Mouse (Mus musculus) layer of hippocampus, adult 18-20 months (tissue): Measurements from ENCODE around the gene Metrnl. TPM values are rescaled to one million over a fixed set of nuclear protein-coding genes. Genes with fewer than 3 reads are reported as not detected.

Experiments used
- DNase-seq, 2 experiments: peaks; one replicate each; pipeline ENCODE4 v3.0.0; 2022; ENCODE audit warnings: low spot score in 2 of 2
- total RNA-seq, 2 experiments: library from RNA; stranded (reverse); gene quantifications; 2 replicates each; pipeline ENCODE4 v1.2.3; 2021

Gene Metrnl
- total RNA-seq, 2 experiments from 2014 or later: 11.0 to 12.5 TPM

GRCm38 (mm10) chr11:121685491-121686001, 15.8 kb upstream of the Metrnl start:
- DNase-seq: no peak

- DNase-seq: no peak
Measured at GRCm38 (mm10) chr11:121686091-121686490, 15.3 kb upstream of the Metrnl start.

GRCm38 (mm10) chr11:121686674-121687073, 14.7 kb upstream of the Metrnl start:
- DNase-seq: no peak

- no peak for DNase-seq
Measured at GRCm38 (mm10) chr11:121688024-121688423, 13.3 kb upstream of the Metrnl start.

- no peak for DNase-seq
Measured at GRCm38 (mm10) chr11:121695304-121696064, 5.9 kb upstream of the Metrnl start.

- no peak for DNase-seq
Measured at GRCm38 (mm10) chr11:121697271-121697670, 4.1 kb upstream of the Metrnl start.

GRCm38 (mm10) chr11:121698381-121698955, 2.9 kb upstream of the Metrnl start:
- no peak for DNase-seq

GRCm38 (mm10) chr11:121702111-121702894, 959 bp downstream of the Metrnl start:
- peak; percentile 70 to 81 for DNase-seq

GRCm38 (mm10) chr11:121702895-121703618, 1.7 kb downstream of the Metrnl start:
- DNase-seq: peak; percentile 11 to 38

- peak; percentile 4 to 20 for DNase-seq
Measured at GRCm38 (mm10) chr11:121703619-121704215, 2.4 kb downstream of the Metrnl start.

- peak in 1 of 2 experiments; percentile 14 for DNase-seq
Measured at GRCm38 (mm10) chr11:121706521-121707005, 5.2 kb downstream of the Metrnl start.

GRCm38 (mm10) chr11:121709278-121709677, 7.9 kb downstream of the Metrnl start:
- DNase-seq: no peak

- no peak for DNase-seq
Measured at GRCm38 (mm10) chr11:121710245-121710644, 8.9 kb downstream of the Metrnl start.

GRCm38 (mm10) chr11:121712987-121713386, 11.6 kb downstream of the Metrnl start:
- no peak for DNase-seq

GRCm38 (mm10) chr11:121713569-121713968, 12.2 kb downstream of the Metrnl start:
- DNase-seq: no peak

- DNase-seq: no peak
Measured at GRCm38 (mm10) chr11:121714745-121715485, 13.6 kb downstream of the Metrnl start.

- no peak for DNase-seq
Measured at GRCm38 (mm10) chr11:121717724-121718123, 16.4 kb downstream of the Metrnl start.

GRCm38 (mm10) chr11:121720752-121721151, 19.4 kb downstream of the Metrnl start:
- no peak for DNase-seq

- no peak for DNase-seq
Measured at GRCm38 (mm10) chr11:121722434-121722833, 21.1 kb downstream of the Metrnl start.

GRCm38 (mm10) chr11:121726625-121727024, 25.3 kb downstream of the Metrnl start:
- DNase-seq: no peak
